Mouse (Mus musculus) skeletal muscle tissue, adult 2 months (tissue): ENCODE results near the gene Klb.

Experiments
- DNase-seq: peaks from one replicate; pipeline ENCODE4 v3.0.0-alpha.2; 2012; ENCODE audit warnings: low read depth, low spot score

Klb gene

GRCm38 (mm10) chr5:65374746-65375145 lies 26.6 kb downstream of the Klb start:
- no peak for DNase-seq

- no peak for DNase-seq
Measured at GRCm38 (mm10) chr5:65385704-65386103, 37.6 kb downstream of the Klb start.

- no peak for DNase-seq
Measured at GRCm38 (mm10) chr5:65387008-65387867, 39.1 kb downstream of the Klb start.

GRCm38 (mm10) chr5:65390648-65391644 lies 42.8 kb downstream of the Klb start, which contains the start of the genes Rpl9 and Lias:
Gene Rpl9, minus strand, starts transcription at chr5:65391444.
Gene Lias, plus strand, starts transcription at chr5:65391497.
- DNase-seq = peak; percentile 98

GRCm38 (mm10) chr5:65391753-65392152 lies 43.6 kb downstream of the Klb start:
- DNase-seq = no peak

- no peak for DNase-seq
Measured at GRCm38 (mm10) chr5:65394425-65394824, 46.3 kb downstream of the Klb start.

GRCm38 (mm10) chr5:65401251-65401994 lies 53.3 kb downstream of the Klb start:
- DNase-seq = peak; percentile 78

GRCm38 (mm10) chr5:65407989-65408388 lies 59.9 kb downstream of the Klb start:
- no peak for DNase-seq

- DNase-seq = no peak
Measured at GRCm38 (mm10) chr5:65415653-65416458, 67.7 kb downstream of the Klb start.

GRCm38 (mm10) chr5:65419136-65419535 lies 71.0 kb downstream of the Klb start:
- no peak for DNase-seq

- no peak for DNase-seq
Measured at GRCm38 (mm10) chr5:65420822-65421221, 72.7 kb downstream of the Klb start.

- DNase-seq = no peak
Measured at GRCm38 (mm10) chr5:65422803-65423202, 74.7 kb downstream of the Klb start.

GRCm38 (mm10) chr5:65424215-65424614 lies 76.1 kb downstream of the Klb start:
- no peak for DNase-seq

GRCm38 (mm10) chr5:65425251-65425650 lies 77.1 kb downstream of the Klb start:
- DNase-seq = no peak

GRCm38 (mm10) chr5:65428321-65428720 lies 80.2 kb downstream of the Klb start:
- DNase-seq = no peak

GRCm38 (mm10) chr5:65429441-65429840 lies 81.3 kb downstream of the Klb start:
- DNase-seq = no peak
